Mouse (Mus musculus) embryonic facial prominence, embryonic 12.5 days (tissue): ENCODE measurements around the gene Amot. TPM values are rescaled to one million over a fixed set of nuclear protein-coding genes. Genes with fewer than 3 reads are reported as not detected.

Experiments used
- ATAC-seq: fragments of 200-750 bp; cut with Nextera tagmentation; 2 replicates; pipeline ENCODE4 v1.8.0; 2017; ENCODE audit not compliant: insufficient number of reproducible peaks, insufficient read depth, low FRiP score, low TSS enrichment
- H3K27ac ChIP-seq: fragments of 300-500 bp; sonication (generic); 2 replicates; pipeline ENCODE4 v1.5.1; 2016; ENCODE audit warnings: mild to moderate bottlenecking
- H3K27me3 ChIP-seq: fragments of 300-500 bp; sonication (generic); 2 replicates; pipeline ENCODE4 v1.6.1; 2016; ENCODE audit warnings: mild to moderate bottlenecking, moderate library complexity
- H3K36me3 ChIP-seq: fragments of 300-500 bp; sonication (generic); 2 replicates; pipeline ENCODE4 v1.6.1; 2016; ENCODE audit warnings: mild to moderate bottlenecking
- H3K4me1 ChIP-seq: fragments of 300-500 bp; sonication (generic); 2 replicates; pipeline ENCODE4 v1.6.1; 2016
- H3K4me2 ChIP-seq: fragments of 300-500 bp; sonication (generic); replicated peaks from 2 replicates; pipeline ENCODE4 v1.6.1; 2016; ENCODE audit warnings: mild to moderate bottlenecking, moderate library complexity
- H3K4me3 ChIP-seq: fragments of 300-500 bp; sonication (generic); 2 replicates; pipeline ENCODE4 v1.5.1; 2016; ENCODE audit warnings: mild to moderate bottlenecking
- H3K9ac ChIP-seq: fragments of 300-500 bp; sonication (generic); 2 replicates; pipeline ENCODE4 v1.6.1; 2016; ENCODE audit warnings: mild to moderate bottlenecking, moderate library complexity
- H3K9me3 ChIP-seq: fragments of 300-500 bp; sonication (generic); 2 replicates; pipeline ENCODE4 v1.6.1; 2016; ENCODE audit warnings: mild to moderate bottlenecking, moderate library complexity
- WGBS: fragments of 180-500 bp; shearing (Covaris S2); methylation state at CpG from one replicate; pipeline ENCODE4 v1.1.7; 2016; 5-methylcytosine and 5-hydroxymethylcytosine counted together
- polyA plus RNA-seq: library from polyadenylated mRNA; unstranded; fragments of >200 nt; fragmentation: Nextera tagmentation; extraction: Ambion mirVana; gene quantifications from 2 replicates; pipeline ENCODE4 v1.2.1, GENCODE M21; 2016

Gene Amot
- polyA plus RNA-seq, 1 experiment from 2014 or later: 59.2 TPM

- Histone ChIP-seq H3K27me3 (no peaks in the 10 kb centered on the region), H3K27ac (no peak overlapping the region), H3K9ac (no peak overlapping the region), H3K36me3 (no peaks in the 10 kb centered on the region), H3K4me3 (no peak overlapping the region), H3K4me1 (no peaks in the 10 kb centered on the region), H3K4me2 (no peak overlapping the region), H3K9me3 (no peaks in the 10 kb centered on the region)
- no peak for ATAC-seq
- 53% methylated on average over 2 of the region's 2 CpGs for WGBS
These were observed 81.0 kb downstream of the Amot start for GRCm38 (mm10) chrX:145424026-145424425.

- H3K27me3 ChIP-seq: no peaks in the 10 kb centered on the region
- 100% methylated on average over 1 of the region's 1 CpGs for WGBS
- no peaks in the 10 kb centered on the region for H3K4me1 ChIP-seq
- no peaks in the 10 kb centered on the region for H3K36me3 ChIP-seq
- no peak overlapping the region for H3K9ac ChIP-seq
- H3K9me3 ChIP-seq: no peaks in the 10 kb centered on the region
- no peak overlapping the region for H3K27ac ChIP-seq
- no peak overlapping the region for H3K4me3 ChIP-seq
- H3K4me2 ChIP-seq: no peak overlapping the region
- no peak for ATAC-seq
These were observed 90.7 kb downstream of the Amot start for GRCm38 (mm10) chrX:145414319-145414718.

GRCm38 (mm10) chrX:145411425-145411824, 93.6 kb downstream of the Amot start:
- H3K9ac ChIP-seq: no peak overlapping the region
- no peaks in the 10 kb centered on the region for H3K27me3 ChIP-seq
- no peaks in the 10 kb centered on the region for H3K9me3 ChIP-seq
- 53% methylated on average over 6 of the region's 6 CpGs for WGBS
- no peak overlapping the region for H3K4me2 ChIP-seq
- no peak overlapping the region for H3K4me3 ChIP-seq
- H3K27ac ChIP-seq: no peak overlapping the region
- H3K36me3 ChIP-seq: no peaks in the 10 kb centered on the region
- ATAC-seq: no peak
- H3K4me1 ChIP-seq: no peaks in the 10 kb centered on the region

GRCm38 (mm10) chrX:145406052-145406451, 98.9 kb downstream of the Amot start:
- no peak overlapping the region for H3K9ac ChIP-seq
- no peak for ATAC-seq
- H3K4me2 ChIP-seq: no peak overlapping the region
- no peaks in the 10 kb centered on the region for H3K9me3 ChIP-seq
- H3K27me3 ChIP-seq: no peaks in the 10 kb centered on the region
- no peak overlapping the region for H3K27ac ChIP-seq
- no peaks in the 10 kb centered on the region for H3K4me1 ChIP-seq
- no peak overlapping the region for H3K4me3 ChIP-seq
- H3K36me3 ChIP-seq: no peaks in the 10 kb centered on the region
- WGBS: 68% methylated on average over 4 of the region's 4 CpGs

GRCm38 (mm10) chrX:145401926-145402325, 103.1 kb downstream of the Amot start:
- no peaks in the 10 kb centered on the region for H3K9me3 ChIP-seq
- 43% methylated on average over 3 of the region's 3 CpGs for WGBS
- no peak overlapping the region for H3K4me2 ChIP-seq
- ATAC-seq: 0 out of 2 replicates have a peak, but pooled peaks have one; percentile 47
- no peak overlapping the region for H3K9ac ChIP-seq
- H3K4me3 ChIP-seq: no peak overlapping the region
- H3K36me3 ChIP-seq: no peaks in the 10 kb centered on the region
- no peak overlapping the region for H3K27ac ChIP-seq
- no peaks in the 10 kb centered on the region for H3K4me1 ChIP-seq
- H3K27me3 ChIP-seq: no peaks in the 10 kb centered on the region

GRCm38 (mm10) chrX:145399236-145399635, 105.7 kb downstream of the Amot start:
- Histone ChIP-seq H3K36me3 (no peaks in the 10 kb centered on the region), H3K9me3 (no peaks in the 10 kb centered on the region), H3K27me3 (no peaks in the 10 kb centered on the region), H3K4me1 (no peaks in the 10 kb centered on the region), H3K9ac (no peak overlapping the region), H3K4me3 (no peak overlapping the region), H3K4me2 (no peak overlapping the region), H3K27ac (no peak overlapping the region)
- 13% methylated on average over 1 of the region's 1 CpGs for WGBS
- ATAC-seq: no peak

Other genes starting within 250 kb of the Amot start
- 2.4 and 3.0 TPM in 2 replicates for gene Lhfpl1, start 156.1 kb downstream of the Amot start, polyA plus RNA-seq